Mouse (Mus musculus): ENCODE results near the gene 4930558K02Rik. TPM values are rescaled to one million over a fixed set of nuclear protein-coding genes. Genes with fewer than 3 reads are reported as not detected.

The 4930558K02Rik gene
- polyA plus RNA-seq, 1 experiment: not detected

- Histone ChIP-seq H3K27me3 (ENCODE audit: control insufficient read depth, insufficient read depth, low read length) (no peaks in the 10 kb centered on the region), H3K4me3 (ENCODE audit: low read depth, low read length) (no peak overlapping the region), H3K4me1 (ENCODE audit: control insufficient read depth, insufficient read depth, insufficient read length, low read length) (peaks cover 4% of the 10 kb centered on the region; the same call in 1 of the 2 replicates), H3K36me3 (ENCODE audit: control insufficient read depth, insufficient read depth, low read length) (peaks cover 4% of the 10 kb centered on the region; the same call in 1 of the 2 replicates), H3K27ac (ENCODE audit: insufficient read depth, low read depth, low read length) (no peak overlapping the region)
- no peak for TF ChIP-seq CTCF (IDR thresholded peaks at IDR 0.05; ENCODE audit: extremely low read depth, insufficient read length, insufficient replicate concordance, low read depth, low read length)
- TF ChIP-seq POLR2A (IDR thresholded peaks at IDR 0.05; ENCODE audit: low read depth, low read length): no peak
- 96% methylated on average over 9 of the region's 9 CpGs for WGBS
Measured at GRCm38 (mm10) chr1:161970874-161971273, 8.6 kb downstream of the 4930558K02Rik start.

GRCm38 (mm10) chr1:161968589-161969407 lies 10.6 kb downstream of the 4930558K02Rik start, which contains the start of gene Pigc:
TSS of gene Pigc (plus strand) at chr1:161969186.
- H3K4me3 ChIP-seq (ENCODE audit: low read depth, low read length): peak within 1 kb of the TSS; percentile 92
- TF ChIP-seq POLR2A (IDR thresholded peaks at IDR 0.05; ENCODE audit: low read depth, low read length) (peak; percentile 71; the same call in 1 of the 2 replicates), CTCF (IDR thresholded peaks at IDR 0.05; ENCODE audit: extremely low read depth, insufficient read length, insufficient replicate concordance, low read depth, low read length) (peak; percentile 83)
- peaks cover 4% of the 10 kb centered on the region; the same call in 1 of the 2 replicates for H3K4me1 ChIP-seq (ENCODE audit: control insufficient read depth, insufficient read depth, insufficient read length, low read length)
- WGBS: 2% methylated on average over 38 of the region's 38 CpGs
- peaks cover 4% of the 10 kb centered on the region; the same call in 1 of the 2 replicates for H3K36me3 ChIP-seq (ENCODE audit: control insufficient read depth, insufficient read depth, low read length)
- no peak within 1 kb of the TSS for H3K27ac ChIP-seq (ENCODE audit: insufficient read depth, low read depth, low read length)
- no peaks in the 10 kb centered on the region for H3K27me3 ChIP-seq (ENCODE audit: control insufficient read depth, insufficient read depth, low read length)

- TF ChIP-seq POLR2A (IDR thresholded peaks at IDR 0.05; ENCODE audit: low read depth, low read length): no peak
- TF ChIP-seq CTCF (IDR thresholded peaks at IDR 0.05; ENCODE audit: extremely low read depth, insufficient read length, insufficient replicate concordance, low read depth, low read length): no peak
- WGBS: 23% methylated on average over 2 of the region's 2 CpGs
Measured at GRCm38 (mm10) chr1:161967936-161968335, 11.5 kb downstream of the 4930558K02Rik start.

GRCm38 (mm10) chr1:161962465-161963377 lies 16.7 kb downstream of the 4930558K02Rik start:
- no peaks in the 10 kb centered on the region for H3K36me3 ChIP-seq (ENCODE audit: control insufficient read depth, insufficient read depth, low read length)
- no peak overlapping the region for H3K4me3 ChIP-seq (ENCODE audit: low read depth, low read length)
- no peaks in the 10 kb centered on the region for H3K27me3 ChIP-seq (ENCODE audit: control insufficient read depth, insufficient read depth, low read length)
- WGBS: 52% methylated on average over 3 of the region's 3 CpGs
- TF ChIP-seq POLR2A (IDR thresholded peaks at IDR 0.05; ENCODE audit: low read depth, low read length) (no peak), CTCF (IDR thresholded peaks at IDR 0.05; ENCODE audit: extremely low read depth, insufficient read length, insufficient replicate concordance, low read depth, low read length) (peak; percentile 61; the same call in 1 of the 2 replicates)
- peaks cover 6% of the 10 kb centered on the region; the same call in 1 of the 2 replicates for H3K4me1 ChIP-seq (ENCODE audit: control insufficient read depth, insufficient read depth, insufficient read length, low read length)
- H3K27ac ChIP-seq (ENCODE audit: insufficient read depth, low read depth, low read length): no peak overlapping the region

More at GRCm38 (mm10) chr1:161967936-161968335, 11.5 kb downstream of the 4930558K02Rik start:
- Histone ChIP-seq H3K36me3 (ENCODE audit: control insufficient read depth, insufficient read depth, low read length) (peaks cover 4% of the 10 kb centered on the region; the same call in 1 of the 2 replicates), H3K4me1 (ENCODE audit: control insufficient read depth, insufficient read depth, insufficient read length, low read length) (peaks cover 4% of the 10 kb centered on the region; the same call in 1 of the 2 replicates), H3K27me3 (ENCODE audit: control insufficient read depth, insufficient read depth, low read length) (no peaks in the 10 kb centered on the region), H3K4me3 (ENCODE audit: low read depth, low read length) (no peak overlapping the region), H3K27ac (ENCODE audit: insufficient read depth, low read depth, low read length) (no peak overlapping the region)

- no peak overlapping the region for H3K4me3 ChIP-seq (ENCODE audit: low read depth, low read length)
Measured at GRCm38 (mm10) chr1:161957964-161958950, 21.2 kb downstream of the 4930558K02Rik start.

GRCm38 (mm10) chr1:161955846-161956245 lies 23.6 kb downstream of the 4930558K02Rik start:
- H3K27me3 ChIP-seq (ENCODE audit: control insufficient read depth, insufficient read depth, low read length): no peaks in the 10 kb centered on the region
- no peak overlapping the region for H3K27ac ChIP-seq (ENCODE audit: insufficient read depth, low read depth, low read length)
- no peaks in the 10 kb centered on the region for H3K36me3 ChIP-seq (ENCODE audit: control insufficient read depth, insufficient read depth, low read length)
- WGBS: 61% methylated on average over 5 of the region's 5 CpGs
- TF ChIP-seq CTCF (IDR thresholded peaks at IDR 0.05; ENCODE audit: extremely low read depth, insufficient read length, insufficient replicate concordance, low read depth, low read length): no peak
- TF ChIP-seq POLR2A (IDR thresholded peaks at IDR 0.05; ENCODE audit: low read depth, low read length): no peak
- H3K4me3 ChIP-seq (ENCODE audit: low read depth, low read length): no peak overlapping the region
- H3K4me1 ChIP-seq (ENCODE audit: control insufficient read depth, insufficient read depth, insufficient read length, low read length): peaks cover 2% of the 10 kb centered on the region; the same call in 1 of the 2 replicates

More at GRCm38 (mm10) chr1:161957964-161958950, 21.2 kb downstream of the 4930558K02Rik start:
- no peaks in the 10 kb centered on the region for H3K36me3 ChIP-seq (ENCODE audit: control insufficient read depth, insufficient read depth, low read length)
- no peaks in the 10 kb centered on the region for H3K27me3 ChIP-seq (ENCODE audit: control insufficient read depth, insufficient read depth, low read length)
- no peak for TF ChIP-seq CTCF (IDR thresholded peaks at IDR 0.05; ENCODE audit: extremely low read depth, insufficient read length, insufficient replicate concordance, low read depth, low read length)
- no peak for TF ChIP-seq POLR2A (IDR thresholded peaks at IDR 0.05; ENCODE audit: low read depth, low read length)
- 69% methylated on average over 19 of the region's 19 CpGs for WGBS
- H3K4me1 ChIP-seq (ENCODE audit: control insufficient read depth, insufficient read depth, insufficient read length, low read length): peaks cover 2% of the 10 kb centered on the region; the same call in 1 of the 2 replicates
- peak overlapping the region; percentile 19; the same call in 1 of the 2 replicates for H3K27ac ChIP-seq (ENCODE audit: insufficient read depth, low read depth, low read length)

Data from small intestine, adult 2 months (tissue).